Mouse (Mus musculus): ENCODE measurements at regions not wholly inside any gene's neighbourhood (a gene's known extent, or its start where the extent isn't known, plus 50 kb on each side); places are given as distances from the start of the nearest gene placed in this dataset.

GRCm38 (mm10) chr14:100665361-100665955 is 381.0 kb upstream of the Klf12 start:
- intact Hi-C loops (cut with DNase I), result no loop called here
- no peak overlapping the region for H3K4me3 ChIP-seq
- no peak for TF ChIP-seq CTCF (IDR thresholded peaks at IDR 0.05)

DNA sequence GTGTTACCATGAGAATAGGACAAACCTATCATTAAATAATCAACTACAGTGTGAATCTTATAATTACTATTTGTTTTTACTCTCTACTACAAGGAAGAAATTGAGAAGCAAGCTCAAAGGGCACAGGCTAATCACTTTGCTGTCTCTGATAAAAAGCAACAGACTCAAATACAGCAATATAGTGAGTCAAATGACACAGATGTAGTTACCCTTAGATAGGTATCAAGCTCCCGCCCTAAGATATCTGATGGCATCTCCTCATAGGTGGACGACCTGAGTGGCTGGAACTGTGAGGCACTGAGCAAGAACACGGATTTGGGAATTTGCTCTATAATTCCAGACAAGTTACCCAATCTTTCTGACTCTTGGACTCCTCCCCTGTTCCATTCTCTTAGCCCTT is 379.7 kb upstream of the Klf12 start:
- no peak for TF ChIP-seq CTCF (IDR thresholded peaks at IDR 0.05)
- H3K27ac ChIP-seq, result no peak overlapping the region

More at GRCm38 (mm10) chr14:100665361-100665955, 381.0 kb upstream of the Klf12 start:
- no peak overlapping the region for H3K27ac ChIP-seq
- no peak for DNase-seq

GRCm38 (mm10) chr14:100642076-100642475 is 357.6 kb upstream of the Klf12 start:
- DNase-seq, result no peak
- no peak for TF ChIP-seq CTCF (IDR thresholded peaks at IDR 0.05)
- intact Hi-C loops (cut with DNase I), result no loop called here
- H3K27ac ChIP-seq, result no peak overlapping the region
- H3K4me3 ChIP-seq, result no peak overlapping the region

More for the DNA sequence above, 379.7 kb upstream of the Klf12 start:
- DNase-seq, result no peak
- no peak overlapping the region for H3K4me3 ChIP-seq
- intact Hi-C loops (cut with DNase I), result no loop called here

DNA sequence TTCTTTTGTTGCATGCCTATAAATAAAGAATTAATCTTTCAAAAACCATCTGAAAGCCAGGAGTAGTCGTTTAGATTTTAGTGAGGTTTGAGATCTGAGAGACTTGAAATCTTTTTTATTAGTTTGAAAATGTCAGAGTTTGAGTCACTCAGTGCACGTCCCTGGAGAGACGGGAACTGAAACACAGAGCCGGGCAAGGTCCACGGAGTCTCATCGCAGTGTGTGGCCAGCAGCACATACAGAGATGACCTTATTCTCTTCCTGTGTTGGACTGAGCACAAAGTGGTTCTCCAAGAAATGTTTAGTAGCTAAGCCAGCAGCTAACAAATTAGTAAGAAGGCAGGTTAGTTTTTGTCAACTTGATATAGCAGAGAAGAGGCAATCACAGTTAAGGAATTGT is 350.0 kb upstream of the Klf12 start:
- peak; percentile 19 for DNase-seq
- Histone ChIP-seq H3K4me3 (no peak overlapping the region), H3K27ac (no peak overlapping the region)
- TF ChIP-seq CTCF (IDR thresholded peaks at IDR 0.05), result no peak
- intact Hi-C loops (cut with DNase I), result no loop called here

DNA sequence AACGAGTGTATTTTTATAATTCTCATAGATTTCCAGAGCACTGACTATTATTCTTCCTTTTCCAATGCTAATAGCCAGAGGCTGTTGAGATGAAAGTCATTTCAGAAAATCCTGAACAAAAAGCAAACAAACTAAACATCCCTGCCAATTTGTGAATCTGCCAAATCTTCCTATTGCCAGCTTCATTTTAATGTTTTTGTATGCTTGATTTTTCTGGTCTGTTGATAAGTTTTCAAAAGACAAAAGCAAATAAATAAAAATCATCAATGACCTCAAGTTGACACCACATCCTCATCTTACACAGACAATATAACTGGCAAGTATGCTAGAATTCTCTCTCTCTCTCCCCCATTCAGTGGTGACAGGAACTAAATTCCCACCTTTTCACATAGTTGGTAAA is 347.2 kb upstream of the Klf12 start:
- Histone ChIP-seq H3K27ac (no peak overlapping the region), H3K4me3 (no peak overlapping the region)
- intact Hi-C loops (cut with DNase I), result no loop called here
- no peak for DNase-seq
- no peak for TF ChIP-seq CTCF (IDR thresholded peaks at IDR 0.05)

GRCm38 (mm10) chr14:100630197-100630596 is 345.7 kb upstream of the Klf12 start:
- intact Hi-C loops (cut with DNase I), result no loop called here
- no peak for DNase-seq
- no peak overlapping the region for H3K27ac ChIP-seq
- no peak for TF ChIP-seq CTCF (IDR thresholded peaks at IDR 0.05)
- no peak overlapping the region for H3K4me3 ChIP-seq

GRCm38 (mm10) chr14:100627523-100627922 is 343.0 kb upstream of the Klf12 start:
- no peak for DNase-seq
- no peak for TF ChIP-seq CTCF (IDR thresholded peaks at IDR 0.05)
- intact Hi-C loops (cut with DNase I), result no loop called here
- no peak overlapping the region for H3K4me3 ChIP-seq
- no peak overlapping the region for H3K27ac ChIP-seq

DNA sequence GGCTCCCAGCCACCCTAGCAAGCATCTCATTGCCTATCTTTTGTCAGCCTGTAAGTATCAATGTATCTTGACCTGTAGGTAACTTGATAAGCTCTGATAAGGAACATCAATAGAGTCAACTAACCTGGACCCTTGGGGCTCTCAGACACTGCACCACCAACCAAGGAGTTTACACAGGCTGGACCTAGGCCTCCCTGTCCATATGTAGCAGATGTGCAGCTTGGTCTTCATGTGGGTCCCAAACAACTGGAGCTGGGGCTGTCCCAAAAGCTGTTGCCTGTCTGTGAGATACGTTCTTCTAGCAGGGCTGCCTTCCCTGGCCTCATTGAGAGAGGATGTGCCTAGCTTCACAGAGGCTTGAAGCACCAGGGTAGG is 335.2 kb upstream of the Klf12 start:
- intact Hi-C loops (cut with DNase I), result no loop called here
- no peak overlapping the region for H3K27ac ChIP-seq

DNA sequence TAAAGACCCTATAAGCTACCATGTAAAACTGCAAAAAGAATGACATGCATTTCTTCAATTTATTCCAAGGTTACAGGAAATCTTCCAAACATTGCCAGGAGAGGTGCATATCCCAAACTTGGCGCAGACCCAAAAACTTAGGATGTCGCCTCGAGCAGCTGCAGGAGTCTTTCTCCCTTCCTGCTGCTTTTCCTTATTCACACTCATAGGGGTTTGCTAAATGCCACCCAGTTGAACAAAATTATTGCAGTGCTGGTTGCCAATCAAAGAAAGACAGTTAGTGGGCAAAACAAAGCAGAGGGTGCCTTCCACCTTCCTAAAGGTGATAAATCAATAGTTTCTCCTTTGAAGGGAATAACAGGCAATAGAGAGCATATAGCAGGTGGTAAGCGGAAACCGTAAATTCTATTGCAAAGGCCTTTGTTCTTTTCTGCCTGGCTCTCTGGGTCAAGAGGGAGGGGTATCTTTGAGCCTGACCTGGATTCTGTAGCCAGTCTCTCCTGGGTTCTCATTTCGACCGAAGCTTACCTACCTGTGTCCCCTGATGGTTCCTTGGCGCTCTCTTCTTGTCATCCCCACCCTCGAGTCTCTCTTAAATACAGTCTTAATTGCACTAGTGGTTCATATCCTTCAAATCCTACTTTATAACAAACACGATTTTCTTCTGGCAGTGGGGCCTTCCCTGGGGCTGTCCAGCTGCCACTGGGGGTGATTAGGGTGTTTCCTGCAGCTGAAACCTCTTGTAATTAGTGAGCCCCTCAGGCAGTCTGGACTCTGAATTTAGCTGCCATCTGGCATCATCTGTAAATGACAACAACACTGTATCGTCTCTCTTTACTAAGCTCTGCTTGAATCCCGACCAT is 334.5 kb upstream of the Klf12 start:
- intact Hi-C loops (cut with DNase I), result no loop called here
- no peak for DNase-seq
- no peak overlapping the region for H3K27ac ChIP-seq
- H3K4me3 ChIP-seq, result no peak overlapping the region
- no peak for TF ChIP-seq CTCF (IDR thresholded peaks at IDR 0.05)

More for the DNA sequence above, 335.2 kb upstream of the Klf12 start:
- no peak for DNase-seq
- no peak overlapping the region for H3K4me3 ChIP-seq
- no peak for TF ChIP-seq CTCF (IDR thresholded peaks at IDR 0.05)

GRCm38 (mm10) chr14:100610017-100610760 is 325.7 kb upstream of the Klf12 start:
- no peak for DNase-seq
- TF ChIP-seq CTCF (IDR thresholded peaks at IDR 0.05), result no peak
- intact Hi-C loops (cut with DNase I), result no loop called here
- H3K27ac ChIP-seq, result no peak overlapping the region
- no peak overlapping the region for H3K4me3 ChIP-seq

DNA sequence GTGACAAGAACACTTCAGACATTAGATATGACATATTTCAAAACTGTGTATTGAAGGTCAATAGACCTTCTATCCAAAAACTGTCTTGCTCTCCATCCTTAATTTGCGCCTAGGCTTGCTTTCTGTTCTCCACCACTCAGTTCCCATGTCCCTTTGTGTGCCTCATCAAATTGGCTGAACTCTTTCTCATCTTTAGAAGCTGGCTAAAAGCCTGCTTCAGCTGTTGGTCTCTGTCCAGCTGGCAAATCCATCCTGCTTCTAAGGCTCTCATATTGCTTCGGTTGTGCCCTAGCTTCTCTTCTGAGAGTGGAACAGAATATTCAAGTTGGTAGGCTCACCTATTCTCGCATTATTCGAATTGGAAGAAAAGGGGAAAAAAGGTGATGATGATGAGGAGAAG is 322.6 kb upstream of the Klf12 start:
- no peak overlapping the region for H3K4me3 ChIP-seq
- DNase-seq, result peak; percentile 39
- intact Hi-C loops (cut with DNase I), result no loop called here
- no peak overlapping the region for H3K27ac ChIP-seq
- TF ChIP-seq CTCF (IDR thresholded peaks at IDR 0.05), result no peak

- no peak for TF ChIP-seq CTCF (IDR thresholded peaks at IDR 0.05)
- Histone ChIP-seq H3K4me3 (no peak overlapping the region), H3K27ac (no peak overlapping the region)
- intact Hi-C loops (cut with DNase I), result no loop called here
- no peak for DNase-seq
Observed at GRCm38 (mm10) chr14:100600886-100601451, 316.5 kb upstream of the Klf12 start.

GRCm38 (mm10) chr14:100570026-100570425 is 285.5 kb upstream of the Klf12 start:
- no peak overlapping the region for H3K4me3 ChIP-seq
- no peak for TF ChIP-seq CTCF (IDR thresholded peaks at IDR 0.05)
- intact Hi-C loops (cut with DNase I), result no loop called here
- no peak overlapping the region for H3K27ac ChIP-seq
- DNase-seq, result no peak

Measured in gastrocnemius, adult 2 months (tissue).